In genomic region chr7:105425424-105426043, GRCm38 (mm10) we compare ENCODE assay signal across 8 mouse cellular contexts. TPM values are rescaled to one million over a fixed set of nuclear protein-coding genes. Genes with fewer than 3 reads are reported as not detected.
DNase-seq lines count a peak whose midpoint lies in the region; ATAC-seq and TF ChIP-seq lines count a peak whose summit lies in the region.

Cckbr (plus strand) TSS chr7:105425731.

- H3K4me3 ChIP-seq in liver, embryonic 11.5 days (ENCODE audit: low read depth, low read length): peak within 1 kb of the TSS; percentile 26
- no peak within 1 kb of the TSS for H3K4me3 ChIP-seq in liver, postnatal 0 days (ENCODE audit: low read depth, low read length)
- H3K4me3 ChIP-seq in forebrain, embryonic 11.5 days (ENCODE audit: low read depth, low read length): peak within 1 kb of the TSS; percentile 45
- H3K4me3 ChIP-seq in left cerebral cortex, adult 2 months: peak within 1 kb of the TSS; percentile 64
- peak within 1 kb of the TSS; percentile 46 for H3K4me3 ChIP-seq in neural tube, embryonic 14.5 days (ENCODE audit: low read depth, low read length)
- no peak within 1 kb of the TSS for H3K4me3 ChIP-seq in cerebellum, adult 2 months (replicated peaks; ENCODE audit: insufficient read depth, low read depth, low read length)

- H3K9me3 ChIP-seq in liver, embryonic 11.5 days (ENCODE audit: control insufficient read depth, low read length): no peaks in the 10 kb centered on the region
- H3K9me3 ChIP-seq in liver, postnatal 0 days (ENCODE audit: low read length): no peaks in the 10 kb centered on the region
- no peaks in the 10 kb centered on the region for H3K9me3 ChIP-seq in forebrain, embryonic 11.5 days (ENCODE audit: control insufficient read depth, low read length)
- H3K9me3 ChIP-seq in neural tube, embryonic 14.5 days (ENCODE audit: control insufficient read depth, low read length): no peaks in the 10 kb centered on the region

- H3K4me2 ChIP-seq in liver, embryonic 11.5 days: peak within 1 kb of the TSS; percentile 55
- no peak within 1 kb of the TSS for H3K4me2 ChIP-seq in liver, postnatal 0 days (ENCODE audit: low read depth, low read length)
- H3K4me2 ChIP-seq in forebrain, embryonic 11.5 days (ENCODE audit: low read depth, low read length, severe bottlenecking): peak within 1 kb of the TSS; percentile 79
- peak within 1 kb of the TSS; percentile 88 for H3K4me2 ChIP-seq in neural tube, embryonic 14.5 days (ENCODE audit: low read depth, low read length)

- no peak within 1 kb of the TSS for H3K27ac ChIP-seq in liver, embryonic 11.5 days (ENCODE audit: low read depth, low read length)
- H3K27ac ChIP-seq in liver, postnatal 0 days (ENCODE audit: low read depth): no peak within 1 kb of the TSS
- H3K27ac ChIP-seq in forebrain, embryonic 11.5 days (ENCODE audit: low read depth, low read length): no peak within 1 kb of the TSS
- peak within 1 kb of the TSS; percentile 94 for H3K27ac ChIP-seq in left cerebral cortex, adult 2 months
- no peak within 1 kb of the TSS for H3K27ac ChIP-seq in neural tube, embryonic 14.5 days (ENCODE audit: low read depth, low read length)
- H3K27ac ChIP-seq in cerebellum, adult 2 months (ENCODE audit: insufficient read depth, low read length): no peak within 1 kb of the TSS

- TF ChIP-seq EP300 in liver, postnatal 0 days (IDR thresholded peaks at IDR 0.05; ENCODE audit: low read depth): no peak

- H3K27me3 ChIP-seq in liver, embryonic 11.5 days (replicated peaks; ENCODE audit: control insufficient read depth, insufficient read depth, low read length): peaks cover 31% of the 10 kb centered on the region
- H3K27me3 ChIP-seq in liver, postnatal 0 days (ENCODE audit: insufficient read depth, low read length): peaks cover 33% of the 10 kb centered on the region
- H3K27me3 ChIP-seq in forebrain, embryonic 11.5 days (ENCODE audit: control insufficient read depth, insufficient read depth, low read length): peaks cover 11% of the 10 kb centered on the region
- H3K27me3 ChIP-seq in neural tube, embryonic 14.5 days (ENCODE audit: control insufficient read depth, insufficient read depth, low read length): 0 out of 2 replicates have a peak, but pooled peaks cover 2% of the 10 kb centered on the region
- no peaks in the 10 kb centered on the region for H3K27me3 ChIP-seq in cerebellum, adult 2 months (ENCODE audit: control insufficient read depth, insufficient read depth, low read length)

- peak; percentile 29; the same call in 1 of the 2 replicates for ATAC-seq in liver, embryonic 11.5 days (replicated peaks; ENCODE audit: low FRiP score)
- ATAC-seq in liver, postnatal 0 days: no peak
- ATAC-seq in forebrain, embryonic 11.5 days (replicated peaks; ENCODE audit: low FRiP score): peak; percentile 90
- ATAC-seq in neural tube, embryonic 14.5 days (ENCODE audit: low read depth): peak; percentile 85

- intact Hi-C loops in left cerebral cortex, adult 2 months (cut with DNase I): loop anchor here (1.0 kb wide), 1 partner anchor 9 kb away; no protein-coding TSS in a partner anchor

- no peaks in the 10 kb centered on the region for H3K4me1 ChIP-seq in liver, embryonic 11.5 days (replicated peaks; ENCODE audit: control insufficient read depth, insufficient read depth, low read length)
- no peaks in the 10 kb centered on the region for H3K4me1 ChIP-seq in liver, postnatal 0 days (ENCODE audit: insufficient read depth)
- H3K4me1 ChIP-seq in forebrain, embryonic 11.5 days (replicated peaks; ENCODE audit: control insufficient read depth, insufficient read depth, low read length): peaks cover 4% of the 10 kb centered on the region; the same call in 1 of the 2 replicates
- no peaks in the 10 kb centered on the region for H3K4me1 ChIP-seq in neural tube, embryonic 14.5 days (ENCODE audit: control insufficient read depth, insufficient read depth, low read length)
- H3K4me1 ChIP-seq in cerebellum, adult 2 months (ENCODE audit: control insufficient read depth, insufficient read depth, low read length): no peaks in the 10 kb centered on the region

- no peak for DNase-seq in liver, embryonic 11.5 days (ENCODE audit: low spot score)
- DNase-seq in liver, postnatal 0 days: no peak
- peak; percentile 71 for DNase-seq in forebrain, embryonic 11.5 days (ENCODE audit: low spot score)
- peak; percentile 69 to 70 for DNase-seq in left cerebral cortex, adult 2 months (ENCODE audit: extremely low spot score in 1 of 2, low spot score in 2 of 2)
- no peak for DNase-seq in gastrocnemius, adult 8-10 months (ENCODE audit: low spot score in 2 of 2)
- DNase-seq in cerebellum, adult 2 months: no peak
- no peak for DNase-seq in urinary bladder, postnatal 14 days (ENCODE audit: low spot score)

- no peak within 1 kb of the TSS for H3K9ac ChIP-seq in liver, embryonic 11.5 days (ENCODE audit: low read depth, low read length)
- no peak within 1 kb of the TSS for H3K9ac ChIP-seq in liver, postnatal 0 days (replicated peaks)
- peak within 1 kb of the TSS; percentile 55 for H3K9ac ChIP-seq in forebrain, embryonic 11.5 days (ENCODE audit: low read length)
- H3K9ac ChIP-seq in neural tube, embryonic 14.5 days (replicated peaks; ENCODE audit: low read depth, low read length): peak within 1 kb of the TSS; percentile 53

- no peaks in the 10 kb centered on the region for H3K36me3 ChIP-seq in liver, embryonic 11.5 days (ENCODE audit: control insufficient read depth, insufficient read depth, low read length)
- H3K36me3 ChIP-seq in liver, postnatal 0 days (replicated peaks; ENCODE audit: insufficient read depth, low read length): no peaks in the 10 kb centered on the region
- no peaks in the 10 kb centered on the region for H3K36me3 ChIP-seq in forebrain, embryonic 11.5 days (ENCODE audit: control insufficient read depth, insufficient read depth, low read length)
- no peaks in the 10 kb centered on the region for H3K36me3 ChIP-seq in neural tube, embryonic 14.5 days (ENCODE audit: control insufficient read depth, insufficient read depth, low read length)

- TF ChIP-seq POLR2A in cerebellum, adult 2 months (IDR thresholded peaks at IDR 0.05; ENCODE audit: borderline replicate concordance, insufficient read depth, low read length): no peak

- 3% methylated on average over 31 of the region's 31 CpGs for WGBS in liver, embryonic 11.5 days
- WGBS in liver, postnatal 0 days (ENCODE audit: insufficient replicate concordance): 4% methylated on average over 31 of the region's 31 CpGs
- 1% methylated on average over 31 of the region's 31 CpGs for WGBS in forebrain, embryonic 11.5 days
- 2% methylated on average over 30 of the region's 31 CpGs for WGBS in neural tube, embryonic 14.5 days
- 2% methylated on average over 31 of the region's 31 CpGs for WGBS in cerebellum, adult 2 months

- no peak for TF ChIP-seq CTCF in liver, postnatal 0 days (IDR thresholded peaks at IDR 0.05; ENCODE audit: low read depth)
- no peak for TF ChIP-seq CTCF in left cerebral cortex, adult 2 months (IDR thresholded peaks at IDR 0.05)
- TF ChIP-seq CTCF in cerebellum, adult 2 months (IDR thresholded peaks at IDR 0.05; ENCODE audit: borderline replicate concordance, insufficient read depth, low read depth, low read length): no peak

RNA-seq across cellular contexts. Expression of gene Cckbr, which starts in this region (rescaled TPM):
- 0.05 TPM in 1 of 2 replicates, not detected in the other for polyA plus RNA-seq in liver, embryonic 11.5 days (2014; fragmentation: Nextera tagmentation; extraction: Ambion mirVana)
- polyA plus RNA-seq in liver, postnatal 0 days (2015; fragmentation: Nextera tagmentation; extraction: Ambion mirVana): not detected in 2 replicates
- 0.13 and 0.51 TPM in 2 replicates for polyA plus RNA-seq in forebrain, embryonic 11.5 days (2014; fragmentation: Nextera tagmentation; extraction: Ambion mirVana)
- 10 to 100 TPM; 64.9 to 65.5 TPM for total RNA-seq in left cerebral cortex, adult 2 months (2021)
- polyA plus RNA-seq in neural tube, embryonic 14.5 days (2014; fragmentation: Nextera tagmentation; extraction: Ambion mirVana): 3.0 and 4.4 TPM in 2 replicates
- total RNA-seq in gastrocnemius, adult 8-10 months (2022): not detected
- polyA plus RNA-seq in cerebellum, adult 2 months (2012; rRNA removed): 5.8 and 8.5 TPM in 2 replicates

Comparison
In these comparisons a context has a peak if more than half of its experiments do, and no peak if none do; other contexts are left out.
1. RNA of gene Cckbr (total RNA-seq): 64.9 to 65.5 TPM in left cerebral cortex, adult 2 months; not detected in gastrocnemius, adult 8-10 months; every median in the first group is over 10 times any median in the second.
2. Peak in ATAC-seq, H3K4me3 ChIP-seq and H3K4me2 ChIP-seq in liver, embryonic 11.5 days; RNA of the gene not detected or under 1 TPM.
3. Peak in DNase-seq, ATAC-seq, H3K4me3 ChIP-seq, H3K9ac ChIP-seq and H3K4me2 ChIP-seq in forebrain, embryonic 11.5 days; RNA of the gene not detected or under 1 TPM.
4. DNase-seq: peak in left cerebral cortex, adult 2 months (2 of 2); none in liver, embryonic 11.5 days (single experiment), liver, postnatal 0 days (single experiment), gastrocnemius, adult 8-10 months (0 of 2), cerebellum, adult 2 months (0 of 2) and urinary bladder, postnatal 14 days (single experiment).
5. H3K4me3 ChIP-seq: peak in left cerebral cortex, adult 2 months (single experiment) and neural tube, embryonic 14.5 days (single experiment); none in liver, postnatal 0 days (single experiment) and cerebellum, adult 2 months (single experiment).